Mouse (Mus musculus) embryonic facial prominence, embryonic 10.5 days (tissue): ENCODE measurements at regions not wholly inside any gene's neighbourhood (a gene's known extent, or its start where the extent isn't known, plus 50 kb on each side); places are given as distances from the start of the nearest gene placed in this dataset.

Experiments
- DNase-seq: peaks from one replicate; pipeline ENCODE4 v3.0.0-alpha.2; 2017; ENCODE audit warnings: low spot score
- H3K27ac ChIP-seq: fragments of 300-500 bp; sonication (generic); replicated peaks from 2 replicates; pipeline ENCODE4 v1.5.1; 2016; ENCODE audit warnings: mild to moderate bottlenecking
- H3K27me3 ChIP-seq: fragments of 300-500 bp; sonication (generic); replicated peaks from 2 replicates; pipeline ENCODE4 v1.6.1; 2016; ENCODE audit warnings: low read depth, mild to moderate bottlenecking; ENCODE audit not compliant: poor library complexity, severe bottlenecking
- H3K36me3 ChIP-seq: fragments of 300-500 bp; sonication (generic); replicated peaks from 2 replicates; pipeline ENCODE4 v1.6.1; 2016; ENCODE audit warnings: mild to moderate bottlenecking, moderate library complexity
- H3K4me1 ChIP-seq: fragments of 300-500 bp; sonication (generic); 2 replicates; pipeline ENCODE4 v1.6.1; 2016
- H3K4me3 ChIP-seq: fragments of 300-500 bp; sonication (generic); 2 replicates; pipeline ENCODE4 v1.5.1; 2016; ENCODE audit warnings: mild to moderate bottlenecking, moderate library complexity
- H3K9me3 ChIP-seq: fragments of 300-500 bp; sonication (generic); 2 replicates; pipeline ENCODE4 v1.6.1; 2016; ENCODE audit warnings: mild to moderate bottlenecking
- WGBS: fragments of 180-500 bp; shearing (Covaris S2); methylation state at CpG from one replicate; pipeline ENCODE4 v1.1.7; 2016; 5-methylcytosine and 5-hydroxymethylcytosine counted together

- Histone ChIP-seq H3K4me3 (no peak overlapping the region), H3K9me3 (no peaks in the 10 kb centered on the region), H3K36me3 (no peaks in the 10 kb centered on the region), H3K27ac (no peak overlapping the region), H3K27me3 (no peaks in the 10 kb centered on the region), H3K4me1 (peaks cover 43% of the 10 kb centered on the region)
- 36% methylated on average over 8 of the region's 8 CpGs for WGBS
- DNase-seq: no peak
Observed at GRCm38 (mm10) chr12:110156441-110156840, 122.4 kb upstream of the Dio3 start.

- H3K9me3 ChIP-seq: no peaks in the 10 kb centered on the region
- peak overlapping the region; percentile 31; the same call in 1 of the 2 replicates for H3K27ac ChIP-seq
- 0 out of 2 replicates have a peak, but pooled peaks cover 3% of the 10 kb centered on the region for H3K27me3 ChIP-seq
- peaks cover 43% of the 10 kb centered on the region for H3K4me1 ChIP-seq
- WGBS: 57% methylated on average over 16 of the region's 16 CpGs
- no peak overlapping the region for H3K4me3 ChIP-seq
- no peaks in the 10 kb centered on the region for H3K36me3 ChIP-seq
- peak; percentile 23 for DNase-seq
Observed at GRCm38 (mm10) chr12:110157998-110158747, 120.7 kb upstream of the Dio3 start.

DNA sequence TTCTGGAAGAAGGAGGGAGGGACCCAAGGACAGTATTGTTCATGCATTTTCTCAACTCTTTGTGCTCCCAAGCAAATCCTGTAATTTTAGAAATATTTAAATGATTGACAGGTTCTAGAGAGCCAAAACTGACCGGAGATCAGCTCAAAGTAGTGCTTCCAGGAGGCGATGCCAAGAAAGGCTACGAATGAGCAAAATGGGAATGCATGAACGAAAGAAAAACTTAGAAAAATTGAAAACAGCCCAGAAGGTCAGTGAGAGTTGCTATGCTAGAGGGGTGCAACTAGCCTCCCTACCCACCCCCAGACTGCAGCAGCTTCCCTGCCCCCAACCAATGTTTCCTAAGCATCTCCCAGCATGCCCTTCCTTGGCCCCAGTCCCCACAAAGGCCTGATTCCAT lies 117.6 kb upstream of the Dio3 start:
- Histone ChIP-seq H3K4me1 (peaks cover 37% of the 10 kb centered on the region), H3K27me3 (0 out of 2 replicates have a peak, but pooled peaks cover 5% of the 10 kb centered on the region), H3K36me3 (no peaks in the 10 kb centered on the region), H3K27ac (no peak overlapping the region), H3K9me3 (no peaks in the 10 kb centered on the region), H3K4me3 (no peak overlapping the region)
- DNase-seq: no peak
- 86% methylated on average over 4 of the region's 4 CpGs for WGBS

DNA sequence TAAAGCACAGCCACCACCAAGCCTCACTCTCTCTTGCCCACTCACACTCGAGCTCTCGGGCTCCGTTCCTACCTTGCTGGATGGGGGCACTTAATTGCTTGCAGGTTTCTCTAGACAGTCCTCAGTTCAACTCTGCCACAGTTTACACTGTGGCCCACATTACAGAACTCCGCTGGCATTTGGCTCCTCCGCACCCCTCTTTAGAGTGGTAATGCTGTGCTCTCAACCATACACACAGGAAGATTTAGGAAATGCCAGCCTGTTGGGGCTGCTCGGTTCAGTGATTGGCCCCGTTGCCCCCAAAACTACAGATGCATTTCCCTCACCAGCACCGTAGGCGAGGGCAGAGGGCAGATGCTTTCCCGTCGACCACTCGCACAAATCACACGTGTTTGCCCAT lies 113.4 kb upstream of the Dio3 start:
- Histone ChIP-seq H3K27ac (no peak overlapping the region), H3K36me3 (no peaks in the 10 kb centered on the region), H3K4me1 (peaks cover 12% of the 10 kb centered on the region), H3K4me3 (no peak overlapping the region), H3K9me3 (no peaks in the 10 kb centered on the region), H3K27me3 (0 out of 2 replicates have a peak, but pooled peaks cover 5% of the 10 kb centered on the region)
- no peak for DNase-seq
- 74% methylated on average over 13 of the region's 13 CpGs for WGBS

DNA sequence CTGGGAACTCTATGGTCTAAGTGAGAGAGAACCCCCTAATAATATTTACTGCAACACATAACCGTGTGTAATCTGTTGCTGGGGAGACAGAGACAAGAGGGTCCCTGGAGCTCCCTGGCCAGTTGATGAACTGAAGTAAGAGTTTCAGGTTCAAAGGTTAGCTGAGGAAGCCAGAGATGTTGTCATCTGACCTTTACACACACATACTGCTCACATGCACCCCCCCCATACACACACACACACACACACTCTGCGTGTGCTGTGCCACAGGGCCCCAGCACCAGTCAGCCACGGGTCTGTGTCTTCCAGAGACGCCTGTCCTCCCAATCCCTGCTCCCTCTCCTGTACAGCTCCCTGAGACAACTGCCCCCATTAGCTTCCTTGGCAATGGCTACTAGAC lies 110.5 kb upstream of the Dio3 start:
- no peak for DNase-seq
- Histone ChIP-seq H3K4me3 (no peak overlapping the region), H3K9me3 (no peaks in the 10 kb centered on the region), H3K36me3 (no peaks in the 10 kb centered on the region), H3K27me3 (0 out of 2 replicates have a peak, but pooled peaks cover under 1% of the 10 kb centered on the region), H3K27ac (no peak overlapping the region), H3K4me1 (peaks cover 12% of the 10 kb centered on the region)
- 86% methylated on average over 4 of the region's 4 CpGs for WGBS

- Histone ChIP-seq H3K27ac (no peak overlapping the region), H3K36me3 (no peaks in the 10 kb centered on the region), H3K4me1 (peaks cover 12% of the 10 kb centered on the region), H3K27me3 (no peaks in the 10 kb centered on the region), H3K4me3 (no peak overlapping the region), H3K9me3 (no peaks in the 10 kb centered on the region)
- 96% methylated on average over 1 of the region's 1 CpGs for WGBS
- no peak for DNase-seq
Observed at GRCm38 (mm10) chr12:110169261-110169660, 109.6 kb upstream of the Dio3 start.

- DNase-seq: no peak
- no peak overlapping the region for H3K27ac ChIP-seq
- no peaks in the 10 kb centered on the region for H3K36me3 ChIP-seq
- H3K27me3 ChIP-seq: no peaks in the 10 kb centered on the region
- H3K4me1 ChIP-seq: peaks cover 3% of the 10 kb centered on the region
- H3K4me3 ChIP-seq: no peak overlapping the region
- 89% methylated on average over 8 of the region's 8 CpGs for WGBS
- H3K9me3 ChIP-seq: no peaks in the 10 kb centered on the region
Observed at GRCm38 (mm10) chr12:110170496-110170895, 108.4 kb upstream of the Dio3 start.

DNA sequence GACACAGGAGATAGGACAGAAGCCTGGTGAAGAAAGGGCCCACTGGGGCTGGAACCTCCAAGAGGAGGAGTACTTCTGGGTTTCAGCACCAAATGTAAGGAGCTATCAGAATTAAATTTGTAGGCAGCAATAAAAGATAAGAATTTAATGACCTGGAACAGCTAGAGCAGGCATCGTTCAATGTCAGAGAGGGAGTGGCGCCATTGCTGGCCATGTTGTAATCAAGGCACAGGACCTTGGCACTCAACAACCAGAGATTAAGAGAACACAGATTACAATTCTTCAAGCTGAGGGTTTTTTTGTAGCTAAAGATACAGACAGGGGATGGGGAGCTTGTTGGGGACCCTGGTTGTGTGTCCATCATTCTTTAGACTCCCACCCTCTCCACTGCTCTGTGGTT lies 101.0 kb upstream of the Dio3 start:
- Histone ChIP-seq H3K27ac (no peak overlapping the region), H3K9me3 (no peaks in the 10 kb centered on the region), H3K36me3 (no peaks in the 10 kb centered on the region), H3K4me1 (no peaks in the 10 kb centered on the region), H3K4me3 (no peak overlapping the region), H3K27me3 (peaks cover 7% of the 10 kb centered on the region; the same call in 1 of the 2 replicates)
- 95% methylated on average over 2 of the region's 2 CpGs for WGBS
- DNase-seq: no peak

GRCm38 (mm10) chr12:110183473-110183872 lies 95.4 kb upstream of the Dio3 start:
- no peaks in the 10 kb centered on the region for H3K9me3 ChIP-seq
- H3K27ac ChIP-seq: no peak overlapping the region
- H3K36me3 ChIP-seq: no peaks in the 10 kb centered on the region
- DNase-seq: no peak
- peaks cover 61% of the 10 kb centered on the region for H3K27me3 ChIP-seq
- peaks cover 41% of the 10 kb centered on the region for H3K4me1 ChIP-seq
- no peak overlapping the region for H3K4me3 ChIP-seq
- 49% methylated on average over 6 of the region's 6 CpGs for WGBS

DNA sequence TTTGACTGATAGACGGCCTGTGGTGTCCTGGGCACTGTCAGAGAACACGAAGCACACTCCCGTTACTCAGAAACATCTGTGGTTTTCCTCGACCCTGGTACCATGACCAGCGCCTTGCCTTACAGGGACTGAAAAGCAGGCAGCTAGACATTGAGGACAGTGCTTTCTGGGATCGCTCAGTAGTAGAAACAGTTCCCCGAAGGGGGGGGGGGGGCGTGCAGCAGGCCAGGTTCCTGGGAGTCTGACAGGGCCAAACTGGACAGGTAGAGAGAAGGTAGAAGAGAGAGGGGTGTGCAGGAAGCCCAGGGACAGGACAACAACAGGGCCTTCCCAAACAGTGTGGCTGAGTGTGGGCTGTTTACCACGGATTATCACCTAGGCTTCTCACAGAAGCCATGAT lies 93.5 kb upstream of the Dio3 start:
- 25% methylated on average over 8 of the region's 9 CpGs for WGBS
- DNase-seq: no peak
- H3K4me1 ChIP-seq: peaks cover 51% of the 10 kb centered on the region
- no peak overlapping the region for H3K4me3 ChIP-seq
- peaks cover 79% of the 10 kb centered on the region for H3K27me3 ChIP-seq
- no peaks in the 10 kb centered on the region for H3K9me3 ChIP-seq
- H3K36me3 ChIP-seq: no peaks in the 10 kb centered on the region
- H3K27ac ChIP-seq: peak overlapping the region; percentile 66; the same call in 1 of the 2 replicates

DNA sequence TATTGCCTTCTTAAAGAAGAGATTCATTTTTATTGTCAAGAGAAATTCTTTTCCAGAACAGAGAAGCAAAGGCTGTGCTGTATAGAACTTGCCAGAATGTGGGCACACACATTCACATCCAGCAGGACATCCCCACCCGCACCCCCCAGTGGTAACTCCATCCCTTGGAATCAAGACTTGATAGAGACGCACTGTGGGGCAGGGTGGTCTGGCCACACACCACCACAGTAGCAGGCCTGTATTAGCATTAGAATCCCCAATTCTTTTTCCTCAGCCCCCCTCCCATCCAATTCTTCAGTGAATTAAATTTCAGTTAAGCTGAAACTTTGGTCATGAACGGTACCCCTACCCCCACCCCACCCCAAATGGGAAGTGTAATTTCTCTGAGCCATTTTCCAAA lies 92.5 kb upstream of the Dio3 start:
- H3K27ac ChIP-seq: no peak overlapping the region
- H3K36me3 ChIP-seq: no peaks in the 10 kb centered on the region
- no peaks in the 10 kb centered on the region for H3K9me3 ChIP-seq
- peaks cover 55% of the 10 kb centered on the region for H3K4me1 ChIP-seq
- DNase-seq: peak; percentile 36
- peaks cover 87% of the 10 kb centered on the region for H3K27me3 ChIP-seq
- WGBS: 14% methylated on average over 3 of the region's 3 CpGs
- no peak overlapping the region for H3K4me3 ChIP-seq

- Histone ChIP-seq H3K36me3 (no peaks in the 10 kb centered on the region), H3K27me3 (peaks cover 90% of the 10 kb centered on the region), H3K27ac (peak overlapping the region; percentile 84), H3K4me3 (peak overlapping the region; percentile 55), H3K4me1 (peaks cover 55% of the 10 kb centered on the region), H3K9me3 (no peaks in the 10 kb centered on the region)
- peak; percentile 40 for DNase-seq
- 4% methylated on average over 10 of the region's 10 CpGs for WGBS
Observed at GRCm38 (mm10) chr12:110186911-110187245, 92.0 kb upstream of the Dio3 start.
